Mouse (Mus musculus): ENCODE measurements at regions not wholly inside any gene's neighbourhood (a gene's known extent, or its start where the extent isn't known, plus 50 kb on each side); places are given as distances from the start of the nearest gene placed in this dataset.

DNA sequence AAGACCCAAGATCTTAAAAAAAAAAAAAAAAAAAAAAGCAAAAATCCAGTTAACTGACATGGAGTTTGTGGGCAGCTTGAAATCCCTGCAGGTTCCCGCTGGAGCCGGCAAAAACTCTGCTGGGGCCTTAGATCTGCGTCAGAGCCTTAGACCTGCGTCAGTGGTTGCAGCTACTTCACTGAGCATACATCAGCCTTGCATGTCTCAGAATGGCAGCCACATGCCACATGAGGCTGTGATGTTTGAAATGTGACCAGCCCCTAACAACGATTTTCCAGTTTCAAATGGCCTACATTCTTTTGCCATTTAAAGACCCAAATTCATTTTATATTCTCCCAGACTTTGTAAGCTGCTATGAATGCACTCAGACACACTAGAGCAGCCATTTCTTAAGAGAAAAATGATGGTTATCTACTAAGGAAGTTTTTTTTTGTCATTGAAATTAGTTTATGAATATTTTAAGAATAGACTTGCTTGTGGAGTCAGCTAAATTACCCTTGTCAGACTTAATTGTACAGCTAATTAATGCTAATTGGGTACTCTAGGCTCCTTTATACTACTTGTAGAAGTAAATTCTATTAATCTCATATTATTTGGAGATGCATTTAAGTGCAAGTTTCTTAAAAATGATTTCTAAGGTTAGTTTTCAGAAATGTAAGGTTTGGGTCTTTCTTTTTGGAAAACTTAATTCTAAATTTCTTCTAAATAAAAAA lies 70.8 kb downstream of the Toporsl start:
- no peak for DNase-seq (ENCODE audit: low spot score)

DNA sequence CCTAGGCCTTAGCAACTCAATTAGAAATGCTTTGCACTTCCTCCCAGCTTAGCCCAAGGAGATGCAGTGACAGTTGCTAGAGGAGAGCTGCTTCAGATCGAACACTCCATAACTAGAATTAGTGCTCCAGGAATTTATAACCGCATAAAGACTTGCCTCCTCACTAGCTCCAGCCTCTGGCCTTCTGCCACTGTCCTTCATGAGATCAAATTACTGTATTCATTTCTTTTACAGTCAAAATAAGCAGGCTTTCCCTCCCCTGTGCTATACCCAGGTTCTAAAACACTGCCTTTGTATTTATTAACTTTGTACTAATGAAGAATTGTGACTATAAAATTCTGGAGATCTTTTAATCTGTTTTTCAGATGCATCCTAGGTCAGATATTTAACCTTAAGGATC lies 104.8 kb upstream of the Olfr275 start:
- DNase-seq (ENCODE audit: low spot score): no peak

DNA sequence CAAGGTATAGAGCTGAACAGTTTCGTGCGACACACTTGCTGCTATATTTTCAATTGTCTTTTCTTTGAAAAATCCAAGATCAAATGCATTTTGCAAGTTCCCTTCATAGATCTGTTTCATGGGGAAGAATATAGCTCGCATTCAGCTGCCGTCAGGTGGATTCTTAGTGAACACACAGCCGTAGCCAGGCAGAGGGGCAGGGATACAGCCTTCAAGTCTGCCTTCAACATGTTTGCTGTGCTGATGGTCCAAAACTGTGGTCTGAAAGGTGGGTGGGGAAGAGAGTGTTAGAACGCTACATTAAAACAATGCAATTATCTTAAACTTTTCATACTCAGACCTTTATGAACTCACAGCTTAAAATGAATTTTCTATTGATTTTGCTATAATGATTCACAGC lies 88.2 kb upstream of the Olfr275 start:
- DNase-seq (ENCODE audit: low spot score): no peak

DNA sequence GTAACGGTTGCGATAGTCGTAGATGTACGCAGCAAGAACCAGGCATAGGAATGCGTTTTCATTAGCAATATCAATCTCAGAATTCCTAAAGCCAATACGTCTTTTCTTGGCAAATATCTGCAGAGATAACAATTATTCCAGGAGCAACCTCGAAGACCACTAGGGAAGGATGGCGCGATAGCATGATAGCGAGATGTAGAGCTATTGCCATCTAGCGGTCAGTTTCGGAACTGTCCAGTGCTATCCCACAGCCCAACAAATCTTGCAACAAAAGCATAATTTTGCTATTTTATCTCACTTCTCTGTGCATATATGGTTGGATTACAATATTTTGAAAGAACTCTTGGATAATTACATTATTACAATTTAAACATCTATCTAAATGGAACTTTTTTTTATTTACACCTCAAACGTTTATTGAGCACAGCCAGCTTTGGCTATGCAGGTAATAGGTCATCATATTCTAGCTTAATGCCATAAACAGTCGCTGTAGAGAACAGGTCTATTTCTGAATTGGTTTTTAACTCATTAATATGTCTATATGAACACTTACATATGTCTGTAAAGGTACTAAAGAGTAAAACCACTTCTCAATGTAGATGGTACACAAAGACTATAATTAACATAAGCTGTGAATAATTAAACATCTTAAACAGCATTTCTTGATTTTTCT lies 87.6 kb upstream of the Olfr275 start:
- peak; percentile 12 for DNase-seq (ENCODE audit: low spot score)

DNA sequence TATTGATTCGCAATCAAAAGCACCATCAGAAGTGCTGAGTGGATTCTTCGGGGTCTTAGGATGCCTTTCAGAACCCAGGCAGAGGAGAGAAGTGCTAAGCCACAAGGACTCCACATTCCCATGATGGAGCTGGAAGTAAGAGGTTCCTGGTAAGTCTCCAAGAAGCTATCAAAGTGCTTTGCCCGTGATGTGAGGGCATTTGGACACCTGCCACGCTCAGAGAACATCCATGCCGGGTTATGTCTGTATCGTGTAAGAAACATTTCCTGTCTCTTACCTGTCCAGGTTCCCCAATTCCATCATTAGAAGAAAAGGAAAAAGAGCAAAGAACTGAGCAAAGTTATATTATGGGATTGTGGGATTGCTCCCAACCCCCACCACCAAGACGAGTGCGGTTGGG lies 81.3 kb upstream of the Olfr275 start:
- no peak for DNase-seq (ENCODE audit: low spot score)

DNA sequence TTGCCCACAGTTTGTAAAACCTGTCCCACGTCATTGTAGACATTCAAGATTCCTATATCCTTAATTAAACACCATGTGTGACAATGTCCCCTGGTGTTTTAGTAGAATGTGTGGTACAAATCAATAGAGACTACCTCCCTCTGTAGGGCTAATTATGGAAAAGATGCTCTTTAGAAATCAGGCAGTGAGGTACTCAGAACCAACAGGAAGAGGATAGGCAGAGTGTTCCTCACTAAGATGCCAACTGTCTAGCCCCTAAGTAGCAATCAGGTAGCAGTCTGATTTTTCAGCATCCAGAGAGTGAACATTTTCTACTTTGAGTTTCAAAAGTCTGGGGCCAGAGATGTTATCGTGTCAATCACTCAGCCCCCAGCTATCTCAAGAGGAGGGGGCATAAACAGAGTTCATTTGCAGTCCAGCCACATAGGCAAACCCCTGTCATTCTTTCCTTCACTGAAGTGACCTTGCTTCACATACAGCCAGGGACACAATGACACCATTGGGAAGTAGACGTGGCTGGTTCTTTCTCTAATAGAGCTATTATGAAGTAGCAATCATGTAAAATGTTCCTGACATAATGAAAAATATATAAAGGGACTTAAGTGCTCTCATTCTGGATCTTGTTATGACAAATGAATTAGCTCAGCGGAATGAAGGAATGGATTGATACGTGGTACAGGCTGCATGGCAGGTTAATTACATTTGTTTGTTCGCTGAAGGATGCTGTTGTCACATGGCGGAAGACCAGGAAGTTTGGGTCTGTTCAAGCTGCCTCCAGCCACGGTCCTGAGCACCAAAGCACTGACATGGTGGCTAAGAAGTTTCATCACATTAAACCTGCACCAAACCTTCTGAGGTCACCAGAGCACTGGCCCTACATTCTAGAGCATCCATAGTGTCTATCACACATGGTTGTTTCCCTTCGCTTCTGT lies 74.6 kb upstream of the Olfr275 start:
- no peak for DNase-seq (ENCODE audit: low spot score)

DNA sequence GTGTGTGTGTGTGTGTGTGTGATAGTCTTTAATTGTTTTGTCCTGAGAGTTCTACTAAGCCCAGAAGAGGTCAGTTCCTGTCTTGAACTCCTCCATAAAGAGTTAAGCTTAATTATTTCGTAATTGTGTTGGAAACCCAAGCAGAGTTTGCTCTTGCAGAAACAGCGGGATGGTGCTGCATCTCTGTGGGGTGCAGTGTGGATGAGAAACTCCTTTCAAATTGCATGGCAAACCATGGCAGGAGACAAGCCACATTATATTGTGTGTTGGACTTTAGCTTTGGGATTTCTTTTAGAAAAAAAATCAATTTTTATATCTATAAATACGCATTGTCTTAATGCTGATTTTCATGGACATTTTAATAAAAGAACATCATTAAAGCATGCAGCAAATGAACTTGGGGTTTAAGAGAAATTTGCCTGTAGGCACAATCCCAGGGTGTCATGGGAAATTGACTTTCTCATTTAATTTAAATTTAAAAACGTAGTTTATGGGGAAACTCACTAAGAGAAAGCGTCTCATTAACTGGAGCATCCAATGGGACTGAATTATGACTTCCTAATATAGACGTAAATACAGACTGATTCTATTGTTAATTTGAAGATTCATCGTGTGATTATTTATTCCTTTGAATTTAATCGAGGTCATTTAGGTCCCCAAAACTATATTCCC lies 61.4 kb upstream of the Olfr275 start:
- no peak for DNase-seq (ENCODE audit: low spot score)
